Mouse (Mus musculus): ENCODE results near the gene Cnih3.

- TF ChIP-seq CTCF (IDR thresholded peaks at IDR 0.05; ENCODE audit: control insufficient read depth, insufficient read depth, low read length) (no peak), POLR2A (IDR thresholded peaks at IDR 0.05; ENCODE audit: borderline replicate concordance, control insufficient read depth, low read depth, low read length) (no peak)
Observed at GRCm38 (mm10) chr1:181399179-181399578, 46.8 kb downstream of the Cnih3 start.

Measured in bone marrow, adult 2 months (tissue).